Mouse (Mus musculus): ENCODE data around the gene Arhgef33. TPM values are rescaled to one million over a fixed set of nuclear protein-coding genes. Genes with fewer than 3 reads are reported as not detected.
A peak's percentile ranks its signal among the peaks of the same experiment; 100 is the strongest.

Arhgef33 gene
- polyA plus RNA-seq, 2 experiments: 1.1 to 1.4 TPM

GRCm38 (mm10) chr17:80426171-80426570, 119.0 kb downstream of the Arhgef33 start:
- Histone ChIP-seq H3K27me3 (ENCODE audit: control insufficient read depth, insufficient read depth, low read length) (no peaks in the 10 kb centered on the region), H3K4me2 (replicated peaks; ENCODE audit: low read depth, low read length, severe bottlenecking) (no peak overlapping the region), H3K4me1 (ENCODE audit: control insufficient read depth, insufficient read depth, low read length) (0 out of 2 replicates have a peak, but pooled peaks cover 3% of the 10 kb centered on the region), H3K4me3 (replicated peaks; ENCODE audit: low read length) (no peak overlapping the region), H3K9me3 (ENCODE audit: control insufficient read depth, low read length) (no peaks in the 10 kb centered on the region), H3K9ac (ENCODE audit: low read depth, low read length, severe bottlenecking) (no peak overlapping the region), H3K27ac (replicated peaks; ENCODE audit: low read depth, low read length) (no peak overlapping the region), H3K36me3 (ENCODE audit: control insufficient read depth, insufficient read depth, low read length) (peaks cover 16% of the 10 kb centered on the region)
- no peak for TF ChIP-seq POLR2A (IDR thresholded peaks at IDR 0.05; ENCODE audit: borderline replicate concordance, extremely low read depth, insufficient read depth, insufficient read length)
- 86% methylated on average over 7 of the region's 7 CpGs for WGBS
- no peak for DNase-seq (ENCODE audit: low spot score)
- ATAC-seq (ENCODE audit: low FRiP score, low read depth): no peak

DNA sequence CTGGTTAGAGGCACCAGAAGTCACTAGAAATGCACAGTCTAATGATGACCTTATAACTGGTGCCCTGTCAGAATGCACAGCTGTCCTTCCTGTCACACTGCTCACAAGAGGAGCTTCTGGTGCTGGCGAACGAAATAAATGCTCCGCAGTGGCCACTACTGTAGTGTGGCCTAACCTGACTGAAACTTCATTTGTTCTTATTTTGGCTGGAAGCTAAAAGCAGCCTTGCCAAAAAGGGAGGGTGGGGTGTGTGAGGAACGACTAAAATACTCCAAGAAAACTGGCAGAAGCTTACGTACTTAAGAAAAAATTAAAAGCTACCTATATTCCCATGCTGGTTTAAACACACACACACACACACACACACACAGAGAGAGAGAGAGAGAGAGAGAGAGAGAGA, 119.7 kb downstream of the Arhgef33 start:
- H3K4me1 ChIP-seq (ENCODE audit: control insufficient read depth, insufficient read depth, low read length): 0 out of 2 replicates have a peak, but pooled peaks cover 3% of the 10 kb centered on the region
- H3K27me3 ChIP-seq (ENCODE audit: control insufficient read depth, insufficient read depth, low read length): no peaks in the 10 kb centered on the region
- H3K4me2 ChIP-seq (replicated peaks; ENCODE audit: low read depth, low read length, severe bottlenecking): no peak overlapping the region
- peaks cover 15% of the 10 kb centered on the region for H3K36me3 ChIP-seq (ENCODE audit: control insufficient read depth, insufficient read depth, low read length)
- DNase-seq (ENCODE audit: low spot score): peak; percentile 8
- H3K4me3 ChIP-seq (replicated peaks; ENCODE audit: low read length): no peak overlapping the region
- no peak overlapping the region for H3K9ac ChIP-seq (ENCODE audit: low read depth, low read length, severe bottlenecking)
- no peak overlapping the region for H3K27ac ChIP-seq (replicated peaks; ENCODE audit: low read depth, low read length)
- WGBS: 73% methylated on average over 5 of the region's 5 CpGs
- no peaks in the 10 kb centered on the region for H3K9me3 ChIP-seq (ENCODE audit: control insufficient read depth, low read length)
- ATAC-seq (ENCODE audit: low FRiP score, low read depth): 0 out of 2 replicates have a peak, but pooled peaks have one; percentile 47
- no peak for TF ChIP-seq POLR2A (IDR thresholded peaks at IDR 0.05; ENCODE audit: borderline replicate concordance, extremely low read depth, insufficient read depth, insufficient read length)

DNA sequence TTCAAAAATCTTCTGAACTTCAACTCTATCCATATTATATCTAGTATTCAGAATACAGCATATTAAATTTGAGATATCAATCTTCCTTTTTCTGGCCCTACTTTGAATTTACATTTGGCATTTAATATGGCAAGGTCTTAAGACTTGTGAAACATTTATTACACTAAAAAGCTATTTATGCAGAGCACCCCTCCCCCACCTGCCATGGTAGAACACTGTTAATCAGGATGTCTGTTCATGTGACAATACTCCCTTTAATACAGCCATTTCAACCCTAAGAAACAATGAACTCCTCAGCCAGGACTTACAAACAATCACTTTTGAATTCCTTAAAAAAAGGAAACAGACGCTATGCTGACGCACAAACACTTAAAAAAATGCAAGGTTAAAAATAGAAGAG, 120.8 kb downstream of the Arhgef33 start:
- Histone ChIP-seq H3K9ac (ENCODE audit: low read depth, low read length, severe bottlenecking) (no peak overlapping the region), H3K27me3 (ENCODE audit: control insufficient read depth, insufficient read depth, low read length) (no peaks in the 10 kb centered on the region), H3K4me1 (ENCODE audit: control insufficient read depth, insufficient read depth, low read length) (0 out of 2 replicates have a peak, but pooled peaks cover 3% of the 10 kb centered on the region), H3K36me3 (ENCODE audit: control insufficient read depth, insufficient read depth, low read length) (peaks cover 6% of the 10 kb centered on the region), H3K4me2 (replicated peaks; ENCODE audit: low read depth, low read length, severe bottlenecking) (no peak overlapping the region), H3K4me3 (replicated peaks; ENCODE audit: low read length) (no peak overlapping the region), H3K9me3 (ENCODE audit: control insufficient read depth, low read length) (no peaks in the 10 kb centered on the region), H3K27ac (replicated peaks; ENCODE audit: low read depth, low read length) (no peak overlapping the region)
- ATAC-seq (ENCODE audit: low FRiP score, low read depth): no peak
- 75% methylated on average over 2 of the region's 2 CpGs for WGBS
- no peak for DNase-seq (ENCODE audit: low spot score)
- no peak for TF ChIP-seq POLR2A (IDR thresholded peaks at IDR 0.05; ENCODE audit: borderline replicate concordance, extremely low read depth, insufficient read depth, insufficient read length)

DNA sequence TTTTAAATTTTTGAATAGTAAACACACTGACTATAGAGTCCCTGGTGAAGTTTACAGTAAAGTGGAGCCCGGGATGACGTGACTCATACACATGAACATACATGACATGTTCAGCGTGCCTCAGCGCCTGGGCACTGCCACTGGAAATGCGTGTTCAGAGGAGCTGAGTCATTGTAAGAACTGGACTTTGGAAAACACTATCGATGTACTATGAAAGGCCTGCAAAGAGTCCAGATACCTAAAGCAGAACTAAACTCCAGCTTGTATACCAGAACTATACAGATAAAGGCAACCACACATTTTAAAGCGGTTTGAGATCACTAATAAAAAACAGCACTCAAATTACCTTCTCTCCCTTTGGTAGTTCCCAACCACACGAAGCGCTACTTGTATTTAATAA, 124.8 kb downstream of the Arhgef33 start:
- Histone ChIP-seq H3K27ac (replicated peaks; ENCODE audit: low read depth, low read length) (no peak overlapping the region), H3K36me3 (ENCODE audit: control insufficient read depth, insufficient read depth, low read length) (peaks cover 26% of the 10 kb centered on the region), H3K4me1 (ENCODE audit: control insufficient read depth, insufficient read depth, low read length) (0 out of 2 replicates have a peak, but pooled peaks cover 3% of the 10 kb centered on the region), H3K9me3 (ENCODE audit: control insufficient read depth, low read length) (no peaks in the 10 kb centered on the region), H3K27me3 (ENCODE audit: control insufficient read depth, insufficient read depth, low read length) (no peaks in the 10 kb centered on the region), H3K4me2 (replicated peaks; ENCODE audit: low read depth, low read length, severe bottlenecking) (no peak overlapping the region), H3K4me3 (replicated peaks; ENCODE audit: low read length) (no peak overlapping the region), H3K9ac (ENCODE audit: low read depth, low read length, severe bottlenecking) (no peak overlapping the region)
- 89% methylated on average over 9 of the region's 9 CpGs for whole genome bisulfite sequencing
- DNase-seq (ENCODE audit: low spot score) (no peak), ATAC-seq (ENCODE audit: low FRiP score, low read depth) (no peak)
- no peak for TF ChIP-seq POLR2A (IDR thresholded peaks at IDR 0.05; ENCODE audit: borderline replicate concordance, extremely low read depth, insufficient read depth, insufficient read length)

- no peak overlapping the region for H3K4me3 ChIP-seq (replicated peaks; ENCODE audit: low read length)
- H3K4me1 ChIP-seq (ENCODE audit: control insufficient read depth, insufficient read depth, low read length): no peaks in the 10 kb centered on the region
- no peak overlapping the region for H3K27ac ChIP-seq (replicated peaks; ENCODE audit: low read depth, low read length)
- ATAC-seq (ENCODE audit: low FRiP score, low read depth) (no peak), DNase-seq (ENCODE audit: low spot score) (no peak)
- no peaks in the 10 kb centered on the region for H3K27me3 ChIP-seq (ENCODE audit: control insufficient read depth, insufficient read depth, low read length)
- no peak overlapping the region for H3K4me2 ChIP-seq (replicated peaks; ENCODE audit: low read depth, low read length, severe bottlenecking)
- no peak for TF ChIP-seq POLR2A (IDR thresholded peaks at IDR 0.05; ENCODE audit: borderline replicate concordance, extremely low read depth, insufficient read depth, insufficient read length)
- H3K36me3 ChIP-seq (ENCODE audit: control insufficient read depth, insufficient read depth, low read length): peaks cover 41% of the 10 kb centered on the region
- no peak overlapping the region for H3K9ac ChIP-seq (ENCODE audit: low read depth, low read length, severe bottlenecking)
- H3K9me3 ChIP-seq (ENCODE audit: control insufficient read depth, low read length): no peaks in the 10 kb centered on the region
- 78% methylated on average over 3 of the region's 3 CpGs for WGBS
These were observed 127.2 kb downstream of the Arhgef33 start for GRCm38 (mm10) chr17:80434430-80434829.

GRCm38 (mm10) chr17:80435680-80436079, 128.5 kb downstream of the Arhgef33 start:
- Histone ChIP-seq H3K36me3 (ENCODE audit: control insufficient read depth, insufficient read depth, low read length) (peaks cover 42% of the 10 kb centered on the region), H3K9ac (ENCODE audit: low read depth, low read length, severe bottlenecking) (no peak overlapping the region), H3K4me2 (replicated peaks; ENCODE audit: low read depth, low read length, severe bottlenecking) (no peak overlapping the region), H3K27me3 (ENCODE audit: control insufficient read depth, insufficient read depth, low read length) (no peaks in the 10 kb centered on the region), H3K27ac (replicated peaks; ENCODE audit: low read depth, low read length) (no peak overlapping the region), H3K9me3 (ENCODE audit: control insufficient read depth, low read length) (no peaks in the 10 kb centered on the region), H3K4me3 (replicated peaks; ENCODE audit: low read length) (no peak overlapping the region), H3K4me1 (ENCODE audit: control insufficient read depth, insufficient read depth, low read length) (no peaks in the 10 kb centered on the region)
- WGBS: 87% methylated on average over 5 of the region's 5 CpGs
- no peak for DNase-seq (ENCODE audit: low spot score)
- no peak for ATAC-seq (ENCODE audit: low FRiP score, low read depth)
- no peak for TF ChIP-seq POLR2A (IDR thresholded peaks at IDR 0.05; ENCODE audit: borderline replicate concordance, extremely low read depth, insufficient read depth, insufficient read length)
